Mouse (Mus musculus) liver, adult 2 months (tissue): Measurements from ENCODE around the gene Unc5c.

Source experiments
- CTCF ChIP-seq: fragments of 200-500 bp; IDR thresholded peaks from 2 replicates; pipeline ENCODE4 v1.5.1; 2011; ENCODE audit warnings: low read depth, low read length, control low read depth
- POLR2A ChIP-seq: fragments of 200-500 bp; IDR thresholded peaks from 2 replicates; pipeline ENCODE4 v1.6.1; 2011; ENCODE audit warnings: low read length, control low read depth; ENCODE audit not compliant: insufficient read depth; ENCODE audit errors: extremely low read depth

GRCm38 (mm10) chr3:141735285-141735684 lies 270.3 kb downstream of the Unc5c start:
- TF ChIP-seq CTCF = no peak
- TF ChIP-seq POLR2A = no peak
